Mouse (Mus musculus) C2C12 (cell line): ENCODE measurements at regions not wholly inside any gene's neighbourhood (a gene's known extent, or its start where the extent isn't known, plus 50 kb on each side); places are given as distances from the start of the nearest gene placed in this dataset.

Source experiments
- CEBPB ChIP-seq: IDR thresholded peaks from one replicate; pipeline ENCODE4 v1.6.1; 2011; ENCODE audit warnings: low read depth, mild to moderate bottlenecking, control low read depth, moderate library complexity
- CTCF ChIP-seq: IDR thresholded peaks from one replicate; pipeline ENCODE4 v1.5.1; 2011; ENCODE audit not compliant: control insufficient read depth, insufficient read depth, insufficient read length
- FOSL1 ChIP-seq: IDR thresholded peaks from one replicate; pipeline ENCODE4 v1.8.0; 2011; ENCODE audit warnings: mild to moderate bottlenecking, low read length; ENCODE audit not compliant: poor library complexity, insufficient read depth, severe bottlenecking
- MAX ChIP-seq: IDR thresholded peaks from one replicate; pipeline ENCODE4 v1.6.1; 2011; ENCODE audit warnings: mild to moderate bottlenecking, control low read depth
- USF1 ChIP-seq: IDR thresholded peaks from one replicate; pipeline ENCODE4 v1.6.1; 2011; ENCODE audit warnings: low read depth, mild to moderate bottlenecking, control low read depth, moderate library complexity

GRCm38 (mm10) chr14:33719651-33720050 is 130.6 kb downstream of the Ptpn20 start:
- TF ChIP-seq CTCF: no peak
- TF ChIP-seq MAX: no peak
- TF ChIP-seq FOSL1: no peak
- TF ChIP-seq CEBPB: no peak
- no peak for TF ChIP-seq USF1
